Mouse (Mus musculus) lung, adult 18-20 months (tissue): Measurements from ENCODE around the gene Prss1.
"Not testable (repeated sequence)": the region's sequence is repeated elsewhere in the genome, so short reads cannot be mapped to it uniquely, and the experiment has no call there.

Experiments
- DNase-seq, 2 experiments: peaks; one replicate each; pipeline ENCODE4 v3.0.0; 2022; ENCODE audit warnings: mixed read lengths in 2 of 2

The Prss1 gene

DNA sequence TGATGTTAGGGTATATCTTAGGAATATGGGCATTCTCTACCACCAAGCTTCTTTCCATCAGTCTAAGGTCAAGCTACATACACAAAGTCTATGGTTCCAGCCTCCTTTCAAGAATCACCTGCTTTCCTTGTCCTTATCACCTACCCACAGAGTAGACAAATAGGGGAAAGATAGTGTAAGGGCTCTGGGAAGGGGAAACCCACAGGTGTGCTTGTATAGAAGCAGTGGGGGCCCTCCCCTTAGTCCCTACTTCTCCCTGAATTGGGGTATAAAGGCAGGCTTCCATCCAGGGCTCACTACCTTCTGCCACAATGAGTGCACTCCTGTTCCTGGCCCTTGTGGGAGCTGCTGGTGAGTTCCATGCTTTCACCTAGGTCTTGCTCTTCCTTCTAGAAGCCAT lies at the start of gene Prss1:
Gene Prss1 (plus strand): TSS at position 301 of the 400 bp plus-strand sequence.
- DNase-seq: not testable (repeated sequence)

- not testable (repeated sequence) for DNase-seq
Observed at GRCm38 (mm10) chr6:41442261-41442660, 16.5 kb upstream of the Prss1 start.

DNA sequence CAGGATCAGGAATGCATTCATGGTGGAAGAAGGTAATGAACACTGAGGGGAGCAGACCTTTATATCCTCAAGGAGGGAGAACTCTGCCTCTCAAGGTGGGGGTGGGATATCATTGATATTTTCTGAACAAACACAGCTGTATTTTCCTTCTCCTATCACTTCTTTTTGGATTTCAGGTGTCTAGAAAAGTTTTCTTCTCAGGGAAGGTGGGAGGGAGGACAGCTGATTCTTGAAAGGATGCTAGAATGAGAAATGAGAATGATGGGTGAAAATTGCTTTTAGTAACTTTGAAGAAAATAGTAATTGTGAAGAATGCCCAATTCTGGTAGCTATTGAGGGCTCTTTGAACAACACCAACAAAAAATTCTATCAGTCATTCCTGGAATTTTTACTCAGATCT lies 12.7 kb upstream of the Prss1 start, which contains the start of gene Gm10334:
Gene Gm10334 (minus strand): TSS at position 101 of the 400 bp plus-strand sequence.
- not testable (repeated sequence) for DNase-seq

DNA sequence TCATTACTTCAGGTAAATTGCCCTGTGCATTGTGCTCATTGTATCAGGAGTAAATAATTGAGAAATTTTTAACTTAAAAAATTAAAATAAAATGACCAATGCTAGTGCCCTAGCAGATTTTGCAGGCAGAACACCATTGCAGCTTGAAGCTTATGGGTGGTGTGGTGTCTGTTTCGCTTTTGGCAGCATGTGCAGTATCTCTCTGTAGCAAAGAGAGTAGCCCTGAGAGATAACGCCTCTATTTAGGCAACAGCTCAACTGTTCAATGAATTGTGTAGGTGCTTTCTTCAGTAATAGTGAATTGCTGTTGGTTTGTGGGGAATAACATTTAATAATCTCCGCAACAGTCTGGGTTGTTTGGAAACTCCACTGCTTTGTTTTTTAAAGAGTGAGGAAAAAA lies 40.6 kb downstream of the Prss1 start:
- no peak for DNase-seq

GRCm38 (mm10) chr6:41504915-41505314 lies 46.2 kb downstream of the Prss1 start:
- no peak for DNase-seq

- DNase-seq: no peak
Observed at GRCm38 (mm10) chr6:41505323-41505722, 46.6 kb downstream of the Prss1 start.
